Mouse (Mus musculus) embryonic facial prominence, embryonic 13.5 days (tissue): Measurements from ENCODE around the gene Acrbp. TPM values are rescaled to one million over a fixed set of nuclear protein-coding genes. Genes with fewer than 3 reads are reported as not detected.
A peak's percentile ranks its signal among the peaks of the same experiment; 100 is the strongest.

Experiments used
- ATAC-seq: fragments of 200-750 bp; cut with Nextera tagmentation; 2 replicates; pipeline ENCODE4 v1.8.0; 2017; ENCODE audit warnings: low read depth; ENCODE audit not compliant: insufficient number of reproducible peaks, insufficient read depth, low FRiP score, low TSS enrichment
- H3K27ac ChIP-seq: fragments of 300-500 bp; sonication (generic); 2 replicates; pipeline ENCODE4 v1.5.1; 2015; ENCODE audit warnings: moderate library complexity, mild to moderate bottlenecking, inconsistent platforms
- H3K27me3 ChIP-seq: fragments of 300-500 bp; sonication (generic); 2 replicates; pipeline ENCODE4 v1.6.1; 2015; ENCODE audit warnings: mild to moderate bottlenecking, inconsistent platforms
- H3K36me3 ChIP-seq: fragments of 300-500 bp; sonication (generic); 2 replicates; pipeline ENCODE4 v1.6.1; 2015; ENCODE audit warnings: mild to moderate bottlenecking, inconsistent platforms
- H3K4me1 ChIP-seq: fragments of 300-500 bp; sonication (generic); 2 replicates; pipeline ENCODE4 v1.6.1; 2015; ENCODE audit warnings: inconsistent platforms
- H3K4me2 ChIP-seq: fragments of 300-500 bp; sonication (generic); 2 replicates; pipeline ENCODE4 v1.6.1; 2015; ENCODE audit warnings: moderate library complexity, mild to moderate bottlenecking, inconsistent platforms
- H3K4me3 ChIP-seq: fragments of 300-500 bp; sonication (generic); 2 replicates; pipeline ENCODE4 v1.5.1; 2015; ENCODE audit warnings: mild to moderate bottlenecking, inconsistent platforms
- H3K9ac ChIP-seq: fragments of 300-500 bp; sonication (generic); 2 replicates; pipeline ENCODE4 v1.6.1; 2015; ENCODE audit warnings: mild to moderate bottlenecking, inconsistent platforms
- H3K9me3 ChIP-seq: fragments of 300-500 bp; sonication (generic); 2 replicates; pipeline ENCODE4 v1.6.1; 2016; ENCODE audit warnings: inconsistent platforms
- WGBS: fragments of 180-500 bp; shearing (Covaris S2); methylation state at CpG from one replicate; pipeline ENCODE4 v1.1.7; 2015; ENCODE audit warnings: mixed read lengths; 5-methylcytosine and 5-hydroxymethylcytosine counted together
- polyA plus RNA-seq: library from polyadenylated mRNA; unstranded; fragments of >200 nt; fragmentation: Nextera tagmentation; extraction: Ambion mirVana; gene quantifications from 2 replicates; pipeline ENCODE4 v1.2.1, GENCODE M21; 2015

The Acrbp gene
- polyA plus RNA-seq, 1 experiment from 2014 or later = 21.7 TPM

DNA sequence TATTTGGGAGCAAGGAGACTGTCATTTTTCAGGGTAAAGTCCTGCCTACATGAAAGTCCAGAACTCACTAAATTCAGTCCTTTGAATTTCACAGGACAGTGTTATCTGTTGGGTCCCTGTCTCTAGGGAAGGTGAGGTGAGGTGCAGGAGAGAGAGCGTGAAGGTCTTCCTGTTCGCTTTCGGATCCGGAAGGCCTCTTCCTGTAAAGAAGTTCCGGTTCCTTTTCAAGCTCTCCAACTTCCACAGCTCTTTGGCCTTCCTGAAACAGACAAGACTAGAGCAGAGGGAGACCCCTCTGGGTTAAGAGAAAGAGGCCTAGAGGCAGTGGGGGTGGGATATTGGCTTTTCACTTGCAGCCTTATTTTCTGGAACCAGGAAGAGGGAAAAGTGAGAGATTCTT is 42.9 kb downstream of the Acrbp start:
- no peaks in the 10 kb centered on the region for H3K27me3 ChIP-seq
- no peaks in the 10 kb centered on the region for H3K9me3 ChIP-seq
- no peak overlapping the region for H3K4me2 ChIP-seq
- WGBS = 92% methylated on average over 5 of the region's 5 CpGs
- H3K4me1 ChIP-seq = peaks cover 27% of the 10 kb centered on the region
- no peaks in the 10 kb centered on the region for H3K36me3 ChIP-seq
- ATAC-seq = no peak
- no peak overlapping the region for H3K9ac ChIP-seq
- peak overlapping the region; percentile 16; the same call in 1 of the 2 replicates for H3K27ac ChIP-seq
- no peak overlapping the region for H3K4me3 ChIP-seq

DNA sequence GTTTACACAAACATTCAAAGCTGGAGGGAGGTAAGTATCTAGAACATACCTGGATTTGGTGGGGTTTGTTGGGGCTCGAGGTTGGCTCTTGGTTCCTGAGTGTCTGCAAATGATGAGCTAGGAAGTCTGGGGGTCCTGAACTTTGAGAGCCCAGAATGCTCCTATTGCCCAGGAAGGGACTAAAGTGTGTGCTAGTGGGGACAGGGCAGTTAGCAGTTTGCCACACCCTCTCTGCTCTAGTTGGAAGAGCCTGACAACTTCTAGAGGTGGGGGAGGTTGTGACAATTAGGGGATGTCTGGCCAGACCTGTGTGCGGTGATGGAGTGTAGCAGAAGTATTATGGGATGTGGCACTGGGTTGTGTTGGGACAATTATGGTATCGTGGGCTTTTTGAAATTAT is 45.4 kb downstream of the Acrbp start:
- Histone ChIP-seq H3K27me3 (no peaks in the 10 kb centered on the region), H3K36me3 (peaks cover 19% of the 10 kb centered on the region), H3K4me1 (peaks cover 34% of the 10 kb centered on the region), H3K4me2 (no peak overlapping the region), H3K9me3 (no peaks in the 10 kb centered on the region), H3K9ac (no peak overlapping the region), H3K4me3 (no peak overlapping the region), H3K27ac (peak overlapping the region; percentile 94)
- no peak for ATAC-seq
- WGBS = 54% methylated on average over 3 of the region's 3 CpGs

DNA sequence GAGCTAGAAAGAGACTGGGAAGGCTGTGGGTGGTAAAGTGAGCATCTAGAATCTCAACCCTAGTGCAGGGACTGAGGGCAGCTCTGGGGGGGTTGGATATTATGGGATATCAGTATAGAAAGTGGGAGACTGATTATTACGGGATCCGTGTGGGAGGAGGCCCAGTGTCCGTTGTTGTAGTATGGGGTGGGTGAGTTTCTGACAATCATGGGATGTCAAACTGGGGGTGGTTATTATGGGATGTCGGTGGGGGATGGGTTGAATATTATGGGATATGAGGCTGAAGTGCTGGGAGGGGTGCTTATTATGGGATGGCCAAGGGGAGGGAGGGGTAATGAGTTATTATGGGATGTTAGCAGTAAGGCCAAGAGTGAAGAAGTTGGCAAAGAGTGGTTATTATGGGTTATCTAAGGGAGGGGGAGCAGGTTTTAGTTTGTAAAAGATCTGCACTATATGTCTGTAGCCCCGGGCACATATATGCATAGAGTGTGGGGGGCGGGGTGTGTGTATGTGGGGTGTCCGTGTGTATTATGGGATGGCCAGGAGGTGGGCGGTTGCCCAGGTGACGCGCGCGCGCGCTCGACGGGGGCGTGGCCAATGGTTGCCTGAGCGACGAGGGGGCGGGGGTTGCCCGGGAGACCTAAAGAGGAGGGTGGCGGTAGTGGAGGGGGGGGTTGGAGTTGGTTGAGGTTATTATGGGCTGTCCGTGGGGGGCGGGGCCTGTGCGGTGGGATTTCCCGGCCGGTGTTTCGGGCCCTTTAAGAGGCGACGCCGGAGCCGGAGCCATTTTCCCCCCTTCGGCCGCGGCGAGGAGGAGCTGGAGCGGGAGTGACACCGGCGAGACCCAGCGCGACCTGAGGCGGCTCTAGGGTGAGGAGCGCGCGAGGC is 46.1 kb downstream of the Acrbp start, which contains the start of gene Chd4:
Gene Chd4 (plus strand): TSS at position 591 of the 888 bp plus-strand sequence.
- Histone ChIP-seq H3K27me3 (no peaks in the 10 kb centered on the region), H3K9ac (peak within 1 kb of the TSS; percentile 93), H3K4me3 (peak within 1 kb of the TSS; percentile 96), H3K4me1 (peaks cover 32% of the 10 kb centered on the region), H3K9me3 (no peaks in the 10 kb centered on the region), H3K4me2 (peak within 1 kb of the TSS; percentile 93), H3K27ac (peak within 1 kb of the TSS; percentile 94), H3K36me3 (peaks cover 27% of the 10 kb centered on the region)
- peak; percentile 74 for ATAC-seq
- WGBS = 3% methylated on average over 29 of the region's 45 CpGs

DNA sequence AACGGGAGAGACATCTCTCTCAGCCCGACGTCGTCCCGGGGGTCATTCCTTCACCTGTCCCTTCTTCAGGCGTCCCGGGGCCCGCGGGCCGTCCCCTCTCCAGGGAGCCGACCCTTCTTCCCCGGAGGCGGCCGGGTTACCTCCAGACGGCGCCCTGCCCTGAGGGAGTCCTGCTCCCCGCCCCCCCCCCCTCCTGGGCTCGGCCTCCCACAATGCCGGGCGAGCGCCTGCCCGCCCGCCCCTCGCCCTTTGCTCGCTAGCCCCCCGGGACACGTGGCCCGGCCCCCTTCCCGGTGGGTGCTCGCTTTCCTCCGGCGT is 46.7 kb downstream of the Acrbp start:
- Histone ChIP-seq H3K27ac (peak overlapping the region; percentile 94), H3K9ac (peak overlapping the region; percentile 93), H3K4me3 (peak overlapping the region; percentile 96), H3K27me3 (no peaks in the 10 kb centered on the region), H3K4me1 (peaks cover 31% of the 10 kb centered on the region), H3K4me2 (peak overlapping the region; percentile 93), H3K9me3 (no peaks in the 10 kb centered on the region), H3K36me3 (peaks cover 33% of the 10 kb centered on the region)
- 1% methylated on average over 24 of the region's 32 CpGs for WGBS
- 0 out of 2 replicates have a peak, but pooled peaks have one; percentile 1 for ATAC-seq

DNA sequence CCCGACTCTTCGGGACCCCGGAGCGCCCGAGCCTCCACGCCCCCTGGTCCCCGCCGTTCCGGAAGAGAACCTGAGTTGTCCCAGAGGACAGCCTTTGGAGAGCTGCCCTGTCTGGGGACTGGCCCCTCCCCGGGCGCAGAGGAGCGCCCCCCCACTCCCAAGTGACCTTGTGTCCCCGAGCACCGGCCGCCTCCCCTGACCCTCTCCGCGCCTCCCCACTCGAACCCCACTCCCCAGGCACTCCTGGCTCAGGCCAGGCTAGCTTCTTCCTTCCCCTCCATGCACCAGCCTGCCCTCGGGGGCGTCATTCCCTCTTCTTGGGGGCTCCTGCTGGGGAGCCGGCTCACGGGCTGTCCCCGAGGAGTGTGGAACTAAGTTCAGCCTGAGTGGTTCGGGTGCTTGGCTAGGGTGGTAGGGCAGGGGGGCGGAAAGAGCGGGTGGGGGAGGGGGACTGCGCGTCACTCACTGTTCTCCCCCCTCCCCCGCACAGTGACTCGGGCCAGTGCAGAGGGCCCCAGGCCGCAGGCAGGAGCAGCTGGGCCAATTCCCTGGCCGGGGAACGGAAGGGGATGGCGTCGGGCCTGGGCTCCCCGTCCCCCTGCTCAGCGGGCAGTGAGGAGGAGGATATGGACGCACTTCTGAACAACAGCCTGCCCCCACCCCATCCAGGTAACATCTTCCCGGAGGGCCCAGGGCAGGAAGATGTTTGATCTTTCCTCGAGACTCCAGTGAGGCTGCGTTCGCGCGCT is 47.3 kb downstream of the Acrbp start:
- ATAC-seq = peak; percentile 17
- peaks cover 31% of the 10 kb centered on the region for H3K4me1 ChIP-seq
- no peaks in the 10 kb centered on the region for H3K27me3 ChIP-seq
- peaks cover 38% of the 10 kb centered on the region for H3K36me3 ChIP-seq
- under 1% methylated on average over 42 of the region's 44 CpGs for WGBS
- peak overlapping the region; percentile 93 for H3K4me2 ChIP-seq
- no peaks in the 10 kb centered on the region for H3K9me3 ChIP-seq
- peak overlapping the region; percentile 93 for H3K9ac ChIP-seq
- peak overlapping the region; percentile 94 for H3K27ac ChIP-seq
- H3K4me3 ChIP-seq = peak overlapping the region; percentile 96

DNA sequence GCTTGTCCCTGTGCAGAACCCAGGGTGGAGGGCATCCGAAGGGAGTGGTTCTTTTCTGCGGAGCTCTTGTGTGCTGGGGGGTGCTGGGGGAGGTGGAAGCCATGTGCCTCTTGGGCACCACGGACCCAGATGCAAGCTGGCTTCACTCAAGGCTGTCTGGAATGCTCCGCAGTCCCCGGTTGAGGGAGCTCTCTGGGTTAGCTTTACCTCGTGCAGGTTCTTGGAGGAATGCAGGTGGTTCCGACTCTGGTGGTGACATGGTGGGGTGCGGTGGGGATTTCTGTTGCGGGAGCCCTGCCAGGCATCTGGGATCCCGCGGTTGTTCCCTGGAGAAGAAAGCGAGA is 47.8 kb downstream of the Acrbp start:
- Histone ChIP-seq H3K27me3 (no peaks in the 10 kb centered on the region), H3K4me1 (peaks cover 31% of the 10 kb centered on the region), H3K36me3 (peaks cover 43% of the 10 kb centered on the region), H3K4me2 (peak overlapping the region; percentile 93), H3K4me3 (peak overlapping the region; percentile 96), H3K27ac (peak overlapping the region; percentile 94), H3K9me3 (no peaks in the 10 kb centered on the region), H3K9ac (peak overlapping the region; percentile 93)
- no peak for ATAC-seq
- WGBS = 1% methylated on average over 12 of the region's 12 CpGs

DNA sequence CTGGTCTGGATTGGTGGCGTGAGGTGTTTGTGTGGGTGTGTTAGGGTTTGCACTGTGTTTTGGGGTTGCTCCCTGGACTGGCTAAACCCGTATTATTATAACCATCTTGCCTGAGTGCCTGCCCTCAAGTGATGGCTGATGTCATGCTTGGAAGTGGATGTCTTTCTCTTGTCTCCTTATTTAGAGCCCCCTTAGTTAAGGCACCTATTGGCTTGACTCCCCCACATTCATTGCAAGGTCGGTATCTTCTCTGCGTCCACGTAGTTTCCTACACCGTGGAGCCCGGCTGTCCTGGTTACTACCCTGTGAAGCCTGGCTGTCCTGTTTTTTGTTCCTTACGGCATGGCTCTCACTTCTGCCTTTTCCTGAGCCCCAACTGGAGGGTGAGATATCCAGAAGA is 48.5 kb downstream of the Acrbp start:
- 57% methylated on average over 8 of the region's 8 CpGs for WGBS
- ATAC-seq = no peak
- Histone ChIP-seq H3K27ac (no peak overlapping the region), H3K36me3 (peaks cover 50% of the 10 kb centered on the region), H3K4me3 (peak overlapping the region; percentile 96), H3K9me3 (no peaks in the 10 kb centered on the region), H3K9ac (peak overlapping the region; percentile 93), H3K27me3 (no peaks in the 10 kb centered on the region), H3K4me2 (peak overlapping the region; percentile 93), H3K4me1 (peaks cover 31% of the 10 kb centered on the region)

DNA sequence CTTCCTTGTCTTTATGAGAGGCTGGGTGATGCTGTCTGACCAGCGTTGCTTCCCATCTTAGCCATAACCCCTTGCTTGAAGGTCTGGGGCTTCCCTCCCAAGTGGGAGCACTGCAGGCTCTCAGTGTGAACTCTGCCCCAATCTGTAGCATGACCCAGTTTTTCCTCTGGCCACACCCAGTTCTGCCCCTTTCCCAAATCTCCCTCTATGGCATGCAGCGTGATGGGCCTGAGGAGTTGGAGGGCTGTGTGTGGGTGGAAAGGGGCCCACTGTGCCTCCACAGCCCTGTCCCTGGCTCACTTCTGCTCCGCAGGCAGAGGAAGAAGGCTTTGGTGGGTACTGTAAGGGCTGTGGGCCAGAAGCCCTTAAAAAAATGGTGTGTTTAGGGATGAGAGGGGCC is 49.0 kb downstream of the Acrbp start:
- Histone ChIP-seq H3K27ac (peak overlapping the region; percentile 55; the same call in 1 of the 2 replicates), H3K4me3 (peak overlapping the region; percentile 96), H3K4me1 (peaks cover 31% of the 10 kb centered on the region)

DNA sequence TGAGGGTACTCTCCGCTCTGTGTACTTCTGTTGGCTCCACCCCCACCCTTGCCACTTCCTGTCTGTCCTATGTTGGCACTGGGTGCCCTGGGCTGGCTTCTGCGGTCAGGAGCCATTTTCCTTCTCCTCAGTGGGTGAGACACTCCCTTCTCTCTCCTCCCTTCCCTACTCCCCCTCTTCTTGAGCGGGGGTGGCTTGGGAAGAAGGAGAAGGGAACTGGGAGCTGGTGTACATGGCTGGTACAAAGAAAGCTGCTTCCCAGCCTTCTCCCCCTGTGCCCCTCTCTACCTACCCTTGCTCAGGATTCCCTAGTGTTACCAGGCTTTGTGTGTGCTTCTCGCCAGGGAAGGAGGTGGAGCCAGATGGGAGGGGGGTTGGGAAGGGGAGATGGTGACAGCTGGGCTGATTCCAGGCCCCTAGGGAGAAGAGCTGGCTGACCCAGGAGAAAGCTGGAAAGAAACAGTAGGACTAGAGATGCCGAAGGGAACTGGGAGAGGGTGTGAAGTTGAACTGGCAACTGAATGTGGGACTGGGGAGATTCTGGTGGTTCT is 50.0 kb downstream of the Acrbp start:
- peak overlapping the region; percentile 96 for H3K4me3 ChIP-seq
- 49% methylated on average over 5 of the region's 5 CpGs for WGBS

More for the DNA sequence above, 49.0 kb downstream of the Acrbp start:
- Histone ChIP-seq H3K9ac (peak overlapping the region; percentile 93), H3K36me3 (peaks cover 54% of the 10 kb centered on the region), H3K9me3 (no peaks in the 10 kb centered on the region), H3K27me3 (no peaks in the 10 kb centered on the region), H3K4me2 (peak overlapping the region; percentile 93)
- 51% methylated on average over 3 of the region's 3 CpGs for WGBS
- no peak for ATAC-seq

DNA sequence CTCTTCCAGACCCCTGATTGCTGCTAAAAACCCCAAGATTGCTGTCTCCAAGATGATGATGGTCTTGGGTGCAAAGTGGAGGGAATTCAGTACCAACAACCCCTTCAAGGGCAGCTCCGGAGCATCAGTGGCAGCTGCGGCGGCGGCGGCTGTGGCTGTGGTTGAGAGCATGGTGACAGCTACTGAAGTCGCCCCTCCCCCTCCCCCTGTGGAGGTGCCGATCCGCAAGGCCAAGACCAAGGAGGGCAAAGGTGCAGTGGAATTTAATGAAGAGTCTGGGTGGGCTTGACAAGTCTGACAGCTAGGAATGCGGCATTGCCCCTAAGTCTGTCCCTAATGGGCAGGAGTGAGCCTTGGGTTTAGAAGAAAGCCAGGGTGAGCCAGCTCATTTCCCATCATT is 52.0 kb downstream of the Acrbp start:
- no peak overlapping the region for H3K4me3 ChIP-seq
- H3K9me3 ChIP-seq = no peaks in the 10 kb centered on the region
- no peaks in the 10 kb centered on the region for H3K27me3 ChIP-seq
- 81% methylated on average over 9 of the region's 9 CpGs for WGBS
- H3K9ac ChIP-seq = no peak overlapping the region
- ATAC-seq = no peak
- H3K4me2 ChIP-seq = no peak overlapping the region
- H3K4me1 ChIP-seq = peaks cover 31% of the 10 kb centered on the region
- peaks cover 83% of the 10 kb centered on the region for H3K36me3 ChIP-seq
- no peak overlapping the region for H3K27ac ChIP-seq

More for the DNA sequence above, 50.0 kb downstream of the Acrbp start:
- H3K9me3 ChIP-seq = no peaks in the 10 kb centered on the region
- H3K36me3 ChIP-seq = peaks cover 64% of the 10 kb centered on the region
- no peak for ATAC-seq
- peak overlapping the region; percentile 49; the same call in 1 of the 2 replicates for H3K27ac ChIP-seq
- peak overlapping the region; percentile 93 for H3K4me2 ChIP-seq
- H3K9ac ChIP-seq = peak overlapping the region; percentile 93
- H3K27me3 ChIP-seq = no peaks in the 10 kb centered on the region
- H3K4me1 ChIP-seq = peaks cover 31% of the 10 kb centered on the region

DNA sequence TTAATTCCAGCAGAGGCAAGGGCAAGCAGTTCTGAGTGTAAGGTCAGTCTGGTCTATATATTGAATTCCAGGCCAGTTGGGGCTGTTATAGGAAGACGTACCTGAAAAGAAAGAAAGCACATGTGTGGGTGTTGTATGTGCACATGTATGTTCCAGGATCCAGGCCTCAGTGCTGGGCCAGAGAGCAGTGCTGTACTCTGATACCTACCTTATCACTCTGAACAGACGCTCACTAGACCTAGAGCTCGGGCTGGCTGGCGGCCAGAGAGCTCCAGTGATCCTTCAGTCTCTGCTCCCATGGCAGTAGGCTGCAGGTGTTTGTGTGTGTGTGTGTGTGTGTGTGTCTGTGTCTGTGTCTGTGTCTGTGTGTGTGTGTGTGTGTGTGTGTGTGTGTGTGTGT is 54.7 kb downstream of the Acrbp start:
- WGBS = 96% methylated on average over 4 of the region's 4 CpGs
- no peaks in the 10 kb centered on the region for H3K9me3 ChIP-seq

More for the DNA sequence above, 54.7 kb downstream of the Acrbp start:
- H3K4me3 ChIP-seq = no peak overlapping the region
- peaks cover 99% of the 10 kb centered on the region for H3K36me3 ChIP-seq
- no peak overlapping the region for H3K27ac ChIP-seq
- H3K9ac ChIP-seq = no peak overlapping the region
- no peak for ATAC-seq
- H3K4me2 ChIP-seq = no peak overlapping the region
- no peaks in the 10 kb centered on the region for H3K27me3 ChIP-seq
- H3K4me1 ChIP-seq = peaks cover 13% of the 10 kb centered on the region
